15 mouse cellular contexts compared by ENCODE assay signal in the genomic region with DNA sequence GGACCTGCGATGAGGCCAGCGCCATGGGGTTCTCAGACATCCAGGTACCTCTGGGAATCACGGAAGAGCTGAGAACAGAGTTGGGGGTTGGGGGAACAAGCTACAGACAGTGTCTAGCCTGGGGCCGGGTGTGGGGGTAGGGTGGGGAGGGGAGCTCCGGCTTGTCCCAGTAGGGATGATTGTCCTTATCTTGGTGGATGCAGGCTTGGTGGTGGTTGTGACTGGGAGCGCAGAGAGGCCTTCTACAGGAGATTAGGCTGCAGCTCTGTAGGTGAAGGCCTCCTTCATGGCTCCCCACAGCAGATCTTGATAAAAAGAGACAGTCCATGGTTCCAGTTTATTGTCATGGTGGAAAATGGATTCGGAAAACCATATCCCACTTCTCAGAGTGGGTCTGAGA. TPM values are rescaled to one million over a fixed set of nuclear protein-coding genes. Genes with fewer than 3 reads are reported as not detected.
DNase-seq lines count a peak whose midpoint lies in the region; ATAC-seq lines count a peak whose summit lies in the region.
"Had no signal": no experiment of that assay in that cellular context is flagged by ENCODE, and none has a peak within 500 bp of the region (broad histone marks: within the 10 kb centered on the region; RNA-seq: fewer than 3 reads in every experiment).

No protein-coding gene starts in this region.

- peaks cover 78% of the 10 kb centered on the region for H3K4me1 ChIP-seq in liver, embryonic 15.5 days (replicated peaks)
- H3K4me1 ChIP-seq: midbrain, embryonic 15.5 days had no signal

- no peaks in the 10 kb centered on the region for H3K9me3 ChIP-seq in liver, embryonic 15.5 days (replicated peaks)
- H3K9me3 ChIP-seq: hindbrain, embryonic 12.5 days; midbrain, embryonic 15.5 days had no signal

- peak overlapping the region; percentile 42 for H3K9ac ChIP-seq in liver, embryonic 15.5 days
- H3K9ac ChIP-seq: hindbrain, embryonic 12.5 days; midbrain, embryonic 15.5 days had no signal

- peak overlapping the region; percentile 93 for H3K27ac ChIP-seq in liver, embryonic 15.5 days (replicated peaks)
- H3K27ac ChIP-seq: hindbrain, embryonic 12.5 days; left cerebral cortex, adult 2 months; midbrain, embryonic 15.5 days had no signal

- H3K4me2 ChIP-seq in liver, embryonic 15.5 days, result peak overlapping the region; percentile 68
- H3K4me2 ChIP-seq: hindbrain, embryonic 12.5 days; midbrain, embryonic 15.5 days had no signal

- no peaks in the 10 kb centered on the region for H3K27me3 ChIP-seq in liver, embryonic 15.5 days
- H3K27me3 ChIP-seq: CH12.LX; hindbrain, embryonic 12.5 days; midbrain, embryonic 15.5 days had no signal

- peak; percentile 79 for ATAC-seq in erythroblast, adult 5-6 weeks (replicated peaks; ENCODE audit: low FRiP score, poor library complexity, severe bottlenecking)
- peak; percentile 99 for ATAC-seq in liver, embryonic 15.5 days (ENCODE audit: insufficient read depth)
- ATAC-seq: midbrain, embryonic 15.5 days had no signal

- DNase-seq in spleen, postnatal 36 days (ENCODE audit: low spot score in 2 of 2), result peak; percentile 43 to 59
- no peak for DNase-seq in spleen, postnatal 14 days (ENCODE audit: low spot score in 2 of 2)
- DNase-seq in ovary, postnatal 14 days (ENCODE audit: low spot score), result no peak
- no peak for DNase-seq in kidney, postnatal 10 days
- DNase-seq in left cerebral cortex, postnatal 36 days (ENCODE audit: low spot score in 2 of 2), result no peak
- DNase-seq: cerebellum, postnatal 14 days; heart, adult 18-20 months; kidney, adult 18-20 months; right cerebral cortex, postnatal 4 days had no signal

- intact Hi-C loops in left cerebral cortex, postnatal 36 days (cut with DNase I), result no loop called here

- H3K36me3 ChIP-seq in liver, embryonic 15.5 days (replicated peaks), result no peaks in the 10 kb centered on the region
- H3K36me3 ChIP-seq: hindbrain, embryonic 12.5 days; midbrain, embryonic 15.5 days had no signal

- H3K4me3 ChIP-seq in liver, embryonic 15.5 days (replicated peaks), result peak overlapping the region; percentile 29
- H3K4me3 ChIP-seq: hindbrain, embryonic 12.5 days; left cerebral cortex, adult 2 months; midbrain, embryonic 15.5 days had no signal

- WGBS in liver, embryonic 15.5 days (ENCODE audit: insufficient replicate concordance), result 17% methylated on average over 7 of the region's 7 CpGs

RNA-seq across cellular contexts. Expression of a gene that starts 8.5 kb away (rescaled TPM):
- 1.3 and 6.3 TPM in 2 replicates for total RNA-seq in erythroblast, adult 5-6 weeks (2015; ENCODE audit: low replicate concordance)
- 5.9 and 8.4 TPM in 2 replicates for total RNA-seq in erythroblast, adult 5-6 weeks (2017; ENCODE audit: low replicate concordance)
- 21.0 and 21.4 TPM in 2 replicates for polyA plus RNA-seq in liver, embryonic 15.5 days (2015; fragmentation: Nextera tagmentation; extraction: Ambion mirVana)
- total RNA-seq in left cerebral cortex, postnatal 36 days (2021), result 10 to 100 TPM; 12.3 to 19.6 TPM

Comparison
In these comparisons a context has a peak if more than half of its experiments do, and no peak if none do; other contexts are left out.
1. DNase-seq: peak in spleen, postnatal 36 days (2 of 2); none in spleen, postnatal 14 days (0 of 2), ovary, postnatal 14 days (single experiment), kidney, postnatal 10 days (single experiment) and left cerebral cortex, postnatal 36 days (0 of 2).